Mouse (Mus musculus) MEL (cell line): Measurements from ENCODE around the gene Uevld.

ENCODE experiments used
- CTCF ChIP-seq, 3 experiments: IDR thresholded peaks in 2 of 3; conservative IDR thresholded peaks in 1 of 3; 2 replicates each; pipeline ENCODE4 v1.5.1; 2011 to 2012; ENCODE audit warnings: low read length in 3 of 3, low read depth in 2 of 3, mild to moderate bottlenecking in 2 of 3, improper control_type of control experiment in 1 of 3, inconsistent platforms in 1 of 3, mixed read lengths in 1 of 3, moderate library complexity in 1 of 3; ENCODE audit not compliant: control insufficient read depth in 1 of 3, insufficient read depth in 1 of 3, poor library complexity in 1 of 3, severe bottlenecking in 1 of 3
- EP300 ChIP-seq, 2 experiments: IDR thresholded peaks; 2 replicates each; pipeline ENCODE4 v1.6.1; 2011; ENCODE audit warnings: improper control_type of control experiment in 2 of 2, low read length in 2 of 2, low read depth in 1 of 2, mild to moderate bottlenecking in 1 of 2
- MYC ChIP-seq: IDR thresholded peaks from 2 replicates; pipeline ENCODE4 v1.6.1; 2011; ENCODE audit warnings: low read depth, mild to moderate bottlenecking, low read length, improper control_type of control experiment, moderate library complexity
- POLR2A ChIP-seq, 2 experiments: IDR thresholded peaks; 2 replicates each; pipeline ENCODE4 v1.6.1; 2011 to 2012; ENCODE audit warnings: low read length in 2 of 2, mild to moderate bottlenecking in 2 of 2, control low read depth in 1 of 2, improper control_type of control experiment in 1 of 2, low read depth in 1 of 2, moderate library complexity in 1 of 2; ENCODE audit not compliant: control insufficient read depth in 1 of 2, insufficient read depth in 1 of 2, poor library complexity in 1 of 2
- RAD21 ChIP-seq: IDR thresholded peaks from 2 replicates; pipeline ENCODE4 v1.6.1; 2011; ENCODE audit warnings: mild to moderate bottlenecking, low read depth, low read length, improper control_type of control experiment
- TCF12 ChIP-seq: IDR thresholded peaks from 2 replicates; pipeline ENCODE4 v1.6.1; 2014; ENCODE audit warnings: low read depth, mild to moderate bottlenecking, inconsistent platforms, low read length, improper control_type of control experiment, moderate library complexity
- USF1 ChIP-seq: IDR thresholded peaks from 2 replicates; pipeline ENCODE4 v1.6.1; 2014; ENCODE audit warnings: low read depth, mild to moderate bottlenecking, inconsistent platforms, low read length, improper control_type of control experiment, moderate library complexity
- ZNF384 ChIP-seq: IDR thresholded peaks from 2 replicates; pipeline ENCODE4 v1.6.1; 2012; ENCODE audit warnings: low read depth, mild to moderate bottlenecking, inconsistent platforms, low read length, improper control_type of control experiment

GRCm38 (mm10) chr7:46964070-46964469, 5.7 kb upstream of the Uevld start:
- TF ChIP-seq EP300 (IDR thresholded peaks at IDR 0.05; ENCODE audit: low read depth in 1 of 2, low read length in 2 of 2) (no peak), ZNF384 (no peak), POLR2A (IDR thresholded peaks at IDR 0.05; ENCODE audit: control insufficient read depth in 1 of 2, insufficient read depth in 1 of 2, low read depth in 1 of 2, low read length in 2 of 2, poor library complexity in 1 of 2) (no peak), CTCF (IDR thresholded peaks at IDR 0.05 in 2 of 3, conservative IDR thresholded peaks at IDR 0.05 in 1 of 3; ENCODE audit: control insufficient read depth in 1 of 3, insufficient read depth in 1 of 3, low read depth in 2 of 3, low read length in 3 of 3, poor library complexity in 1 of 3, severe bottlenecking in 1 of 3) (no peak), USF1 (no peak), TCF12 (no peak), RAD21 (no peak), MYC (no peak)
